10 mouse cellular contexts compared by ENCODE assay signal in the genomic region with DNA sequence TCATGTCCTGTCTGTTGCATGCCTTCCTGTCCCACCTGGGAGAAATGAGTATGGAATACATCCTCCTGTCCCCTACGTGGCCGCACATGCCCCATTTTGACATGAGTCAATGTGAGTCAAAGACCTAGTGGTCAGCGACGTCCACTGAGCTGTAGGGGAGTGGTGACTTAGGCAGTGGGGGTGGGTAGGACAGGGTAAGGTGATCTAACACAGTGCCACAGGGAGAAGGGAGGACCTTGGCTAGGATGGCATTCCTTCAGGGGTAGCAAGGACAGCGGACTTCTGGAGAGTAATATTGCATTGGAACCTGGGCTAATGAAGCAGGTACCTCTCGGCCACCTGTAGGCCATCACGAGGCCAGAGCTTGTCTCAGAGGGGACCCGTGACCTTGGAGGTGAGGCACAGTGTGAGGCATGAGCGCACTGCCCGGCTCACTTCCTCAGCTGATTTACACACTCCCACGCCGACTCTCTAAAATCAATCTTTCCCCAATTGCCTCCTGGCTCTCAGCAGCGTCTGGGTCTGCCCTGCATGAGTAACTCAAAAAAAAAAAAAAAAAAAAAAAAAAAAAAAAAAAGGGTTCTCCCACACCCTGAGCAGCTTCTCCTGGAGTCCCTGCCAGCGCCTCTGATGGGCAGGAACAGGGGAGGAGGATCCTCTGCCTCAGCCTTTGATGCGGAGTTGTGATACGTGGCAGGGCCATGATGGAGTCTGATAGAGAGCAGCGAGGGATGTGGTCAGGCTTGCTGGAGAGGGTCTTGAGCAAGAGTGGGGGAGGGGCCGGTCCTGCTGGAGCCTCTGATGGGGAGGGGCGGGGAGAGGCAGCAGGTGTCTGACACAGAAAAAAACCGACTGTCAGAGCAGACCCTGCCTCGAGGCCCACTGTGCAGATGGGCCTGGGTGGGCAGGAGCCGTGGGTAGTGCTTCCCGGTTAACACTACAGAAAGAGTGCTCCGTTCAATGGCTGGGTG. TPM values are rescaled to one million over a fixed set of nuclear protein-coding genes. Genes with fewer than 3 reads are reported as not detected.
A peak's percentile ranks its signal among the peaks of the same experiment; 100 is the strongest.
DNase-seq lines count a peak whose midpoint lies in the region; ATAC-seq and TF ChIP-seq lines count a peak whose summit lies in the region.
"Had no signal": no experiment of that assay in that cellular context is flagged by ENCODE, and none has a peak within 500 bp of the region (broad histone marks: within the 10 kb centered on the region; RNA-seq: fewer than 3 reads in every experiment).

No protein-coding gene starts in this region.

- 30% methylated on average over 24 of the region's 24 CpGs for whole genome bisulfite sequencing in liver, embryonic 11.5 days
- WGBS in liver, postnatal 0 days (ENCODE audit: insufficient replicate concordance), result 32% methylated on average over 24 of the region's 24 CpGs
- 36% methylated on average over 24 of the region's 24 CpGs for WGBS in forebrain, embryonic 12.5 days

- H3K4me1 ChIP-seq in liver, embryonic 11.5 days (replicated peaks; ENCODE audit: control insufficient read depth, insufficient read depth, low read length), result peaks cover 6% of the 10 kb centered on the region
- H3K4me1 ChIP-seq in liver, postnatal 0 days (ENCODE audit: insufficient read depth), result peaks cover 7% of the 10 kb centered on the region
- peaks cover 27% of the 10 kb centered on the region for H3K4me1 ChIP-seq in forebrain, embryonic 12.5 days

- no peak for TF ChIP-seq EP300 in liver, postnatal 0 days (IDR thresholded peaks at IDR 0.05; ENCODE audit: low read depth)

- TF ChIP-seq CTCF in liver, postnatal 0 days (IDR thresholded peaks at IDR 0.05; ENCODE audit: low read depth), result no peak

- H3K9ac ChIP-seq in liver, embryonic 11.5 days (ENCODE audit: low read depth, low read length), result no peak overlapping the region
- H3K9ac ChIP-seq in liver, postnatal 0 days (replicated peaks), result no peak overlapping the region
- no peak overlapping the region for H3K9ac ChIP-seq in forebrain, embryonic 12.5 days
- H3K9ac ChIP-seq: heart, embryonic 13.5 days; lung, embryonic 15.5 days had no signal

- H3K4me2 ChIP-seq in liver, embryonic 11.5 days, result no peak overlapping the region
- H3K4me2 ChIP-seq in liver, postnatal 0 days (ENCODE audit: low read depth, low read length), result no peak overlapping the region
- no peak overlapping the region for H3K4me2 ChIP-seq in forebrain, embryonic 12.5 days
- H3K4me2 ChIP-seq: heart, embryonic 13.5 days; lung, embryonic 15.5 days had no signal

- intact Hi-C loops in left cerebral cortex, postnatal 4 days (cut with DNase I), result no loop called here

- no peaks in the 10 kb centered on the region for H3K36me3 ChIP-seq in liver, embryonic 11.5 days (ENCODE audit: control insufficient read depth, insufficient read depth, low read length)
- H3K36me3 ChIP-seq in liver, postnatal 0 days (replicated peaks; ENCODE audit: insufficient read depth, low read length), result no peaks in the 10 kb centered on the region
- no peaks in the 10 kb centered on the region for H3K36me3 ChIP-seq in forebrain, embryonic 12.5 days (replicated peaks)
- H3K36me3 ChIP-seq: heart, embryonic 13.5 days; lung, embryonic 15.5 days had no signal

- no peak for ATAC-seq in liver, embryonic 11.5 days (replicated peaks; ENCODE audit: low FRiP score)
- ATAC-seq in liver, postnatal 0 days, result no peak
- peak; percentile 59 for ATAC-seq in forebrain, embryonic 12.5 days (ENCODE audit: low FRiP score)
- no peak for ATAC-seq in monocyte, adult 5-6 weeks (replicated peaks; ENCODE audit: insufficient number of reproducible peaks, low FRiP score, low TSS enrichment, poor library complexity, severe bottlenecking)

- no peak overlapping the region for H3K4me3 ChIP-seq in liver, embryonic 11.5 days (ENCODE audit: low read depth, low read length)
- no peak overlapping the region for H3K4me3 ChIP-seq in liver, postnatal 0 days (ENCODE audit: low read depth, low read length)
- H3K4me3 ChIP-seq in forebrain, embryonic 12.5 days (replicated peaks), result no peak overlapping the region
- H3K4me3 ChIP-seq: heart, embryonic 13.5 days; lung, embryonic 15.5 days had no signal

- peaks cover 2% of the 10 kb centered on the region; the same call in 1 of the 2 replicates for H3K27me3 ChIP-seq in liver, embryonic 11.5 days (replicated peaks; ENCODE audit: control insufficient read depth, insufficient read depth, low read length)
- H3K27me3 ChIP-seq in liver, postnatal 0 days (ENCODE audit: insufficient read depth, low read length), result no peaks in the 10 kb centered on the region
- H3K27me3 ChIP-seq in forebrain, embryonic 12.5 days, result peaks cover 4% of the 10 kb centered on the region; the same call in 1 of the 2 replicates

- no peak overlapping the region for H3K27ac ChIP-seq in liver, embryonic 11.5 days (ENCODE audit: low read depth, low read length)
- H3K27ac ChIP-seq in liver, postnatal 0 days (ENCODE audit: low read depth), result no peak overlapping the region
- no peak overlapping the region for H3K27ac ChIP-seq in forebrain, embryonic 12.5 days
- H3K27ac ChIP-seq: heart, embryonic 13.5 days; lung, embryonic 15.5 days had no signal

- H3K9me3 ChIP-seq in liver, embryonic 11.5 days (ENCODE audit: control insufficient read depth, low read length), result no peaks in the 10 kb centered on the region
- H3K9me3 ChIP-seq in liver, postnatal 0 days (ENCODE audit: low read length), result no peaks in the 10 kb centered on the region
- H3K9me3 ChIP-seq in forebrain, embryonic 12.5 days, result 0 out of 2 replicates have a peak, but pooled peaks cover 4% of the 10 kb centered on the region
- H3K9me3 ChIP-seq: lung, embryonic 15.5 days had no signal

- DNase-seq in liver, embryonic 11.5 days (ENCODE audit: low spot score), result peak; percentile 39
- no peak for DNase-seq in liver, postnatal 0 days
- DNase-seq in left cerebral cortex, postnatal 4 days, result peak; percentile 51
- peak; percentile 36 for DNase-seq in telencephalon, adult 2 months (ENCODE audit: low read depth, low spot score)
- no peak for DNase-seq in spleen, postnatal 36 days (ENCODE audit: low spot score in 2 of 2)
- DNase-seq in gastrocnemius, adult 18-20 months (ENCODE audit: low spot score), result no peak

RNA-seq across cellular contexts. Expression of a gene that starts 1.8 kb away (rescaled TPM):
- polyA plus RNA-seq in liver, embryonic 11.5 days (2014; fragmentation: Nextera tagmentation; extraction: Ambion mirVana), result 53.4 and 55.7 TPM in 2 replicates
- 27.5 and 30.2 TPM in 2 replicates for polyA plus RNA-seq in liver, postnatal 0 days (2015; fragmentation: Nextera tagmentation; extraction: Ambion mirVana)
- polyA plus RNA-seq in forebrain, embryonic 12.5 days (2016; fragmentation: Nextera tagmentation; extraction: Ambion mirVana), result 54.9 and 58.6 TPM in 2 replicates
- 10 to 100 TPM; 40.0 to 41.7 TPM for total RNA-seq in left cerebral cortex, postnatal 4 days (2021)
- total RNA-seq in gastrocnemius, adult 18-20 months (2021), result 10 to 100 TPM; 26.5 to 27.3 TPM
- total RNA-seq in monocyte, adult 5-6 weeks (2017), result 41.3 to 56.2 TPM (median 52.8 TPM) in 3 replicates

Comparison
In these comparisons a context has a peak if more than half of its experiments do, and no peak if none do; other contexts are left out.
1. DNase-seq: peak in liver, embryonic 11.5 days (single experiment), left cerebral cortex, postnatal 4 days (single experiment) and telencephalon, adult 2 months (single experiment); none in liver, postnatal 0 days (single experiment), spleen, postnatal 36 days (0 of 2) and gastrocnemius, adult 18-20 months (single experiment).